Mouse (Mus musculus): ENCODE results near the gene Ndufab1. TPM values are rescaled to one million over a fixed set of nuclear protein-coding genes. Genes with fewer than 3 reads are reported as not detected.
"Not testable (repeated sequence)": the region's sequence is repeated elsewhere in the genome, so short reads cannot be mapped to it uniquely, and the experiment has no call there.

The Ndufab1 gene
- polyA plus RNA-seq (2021), result 328 TPM

DNA sequence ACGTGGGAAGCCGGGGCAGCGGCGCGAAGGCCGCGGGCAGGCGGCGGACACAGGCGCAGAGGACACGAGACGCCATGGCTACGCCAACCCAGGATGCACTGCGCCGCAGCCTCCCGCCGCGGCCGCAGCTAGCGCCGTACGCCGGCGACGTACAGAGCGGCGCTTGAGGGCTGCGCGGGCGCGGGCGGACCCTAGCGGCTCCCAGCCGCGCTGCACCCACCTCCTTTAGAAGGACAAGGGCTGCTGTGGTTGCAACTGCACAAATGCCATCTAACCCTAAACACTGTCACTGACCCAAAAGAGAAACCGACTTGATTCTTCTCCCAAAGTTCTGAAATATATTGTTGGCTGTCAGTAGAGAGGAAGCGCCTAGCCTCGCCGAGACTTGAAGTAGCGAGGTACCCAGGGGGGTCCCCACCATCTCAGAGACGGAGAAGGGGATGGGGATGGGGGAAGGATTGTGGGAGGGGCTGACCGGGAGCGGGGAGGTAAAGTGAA is at the start of gene Ndufab1:
Gene Ndufab1 (minus strand): TSS at position 140 of the 498 bp plus-strand sequence.
- H3K27me3 ChIP-seq, result no peaks in the 10 kb centered on the region
- POLR2A ChIA-PET, result no interaction called here
- peak; percentile 99 for TF ChIP-seq CTCF (IDR thresholded peaks at IDR 0.05)
- in situ Hi-C loops (cut with MboI; ENCODE audit: low pct_unique_long_range_greater_than_20kb), result no loop called here
- DNase-seq (ENCODE audit: low read depth, low spot score), result peak; percentile 28
- CTCF ChIA-PET, result no interaction called here
- peak; percentile 99 for ATAC-seq

DNA sequence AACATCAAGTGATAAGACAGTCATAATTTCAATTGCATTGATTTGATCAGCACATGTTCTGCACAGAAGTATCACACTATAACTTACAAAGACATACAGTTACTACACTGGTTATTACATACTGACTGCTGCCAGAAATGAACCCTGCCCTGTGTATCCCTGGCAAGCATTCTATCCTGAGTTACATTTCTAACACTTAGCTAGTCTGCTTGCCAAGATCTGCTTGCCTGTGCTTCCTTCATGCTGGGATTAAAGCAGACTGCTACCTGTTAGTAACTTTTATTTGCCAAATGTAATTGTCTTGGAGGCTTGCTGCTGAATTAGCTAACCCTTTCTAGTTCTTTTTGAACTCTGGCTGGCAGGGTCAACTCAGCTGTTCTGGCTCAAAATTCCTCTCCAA is 39.3 kb upstream of the Ndufab1 start:
- H3K27me3 ChIP-seq, result no peaks in the 10 kb centered on the region
- no peak for TF ChIP-seq CTCF (IDR thresholded peaks at IDR 0.05)
- ATAC-seq, result no peak
- CTCF ChIA-PET, result no interaction called here
- POLR2A ChIA-PET, result no interaction called here
- in situ Hi-C loops (cut with MboI; ENCODE audit: low pct_unique_long_range_greater_than_20kb), result no loop called here
- DNase-seq (ENCODE audit: low read depth, low spot score), result no peak

DNA sequence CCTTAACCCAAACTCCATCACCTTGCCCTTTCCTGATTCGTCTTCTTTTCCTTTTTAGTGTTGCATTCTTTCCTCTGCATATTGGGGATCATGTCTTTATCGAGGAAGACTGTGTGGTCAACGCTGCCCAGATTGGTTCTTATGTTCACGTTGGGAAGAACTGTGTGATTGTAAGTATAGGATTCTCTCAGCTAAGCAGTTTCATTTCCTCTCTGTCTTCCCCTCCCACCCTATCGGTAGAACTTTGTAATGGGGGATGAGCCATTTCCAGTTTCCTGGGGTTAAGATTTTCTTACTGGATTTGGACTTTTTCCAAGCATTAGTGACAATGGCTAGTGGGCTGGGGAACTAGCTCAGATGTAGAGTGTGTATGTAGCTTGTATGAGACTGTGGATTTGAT is 36.5 kb upstream of the Ndufab1 start:
- H3K27me3 ChIP-seq, result no peaks in the 10 kb centered on the region
- DNase-seq (ENCODE audit: low read depth, low spot score) (no peak), ATAC-seq (no peak)
- in situ Hi-C loops (cut with MboI; ENCODE audit: low pct_unique_long_range_greater_than_20kb), result no loop called here
- CTCF ChIA-PET, result no interaction called here
- TF ChIP-seq CTCF (IDR thresholded peaks at IDR 0.05), result no peak
- POLR2A ChIA-PET, result no interaction called here

DNA sequence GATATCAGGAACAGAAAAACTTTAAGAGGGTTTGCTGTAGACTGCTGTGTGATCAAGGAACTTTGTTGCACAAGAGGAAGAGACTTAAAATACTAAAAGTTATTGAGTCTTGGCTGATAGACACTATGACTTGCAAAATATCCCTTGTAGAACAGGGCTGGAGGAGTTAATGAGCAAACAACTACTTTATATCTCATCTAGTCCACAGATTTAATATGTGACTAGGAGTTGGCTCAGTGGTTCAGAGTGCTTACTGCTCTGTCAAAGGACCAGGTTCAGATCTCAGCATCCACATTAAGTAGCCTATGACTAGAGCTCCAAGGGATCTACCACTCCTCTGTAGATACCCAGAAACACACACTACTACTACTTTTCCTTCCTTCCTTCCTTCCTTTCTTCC is 35.4 kb upstream of the Ndufab1 start:
- in situ Hi-C loops (cut with MboI; ENCODE audit: low pct_unique_long_range_greater_than_20kb), result no loop called here
- ChIA-PET CTCF (no interaction called here), POLR2A (no interaction called here)
- ATAC-seq (no peak), DNase-seq (ENCODE audit: low read depth, low spot score) (no peak)
- H3K27me3 ChIP-seq, result no peaks in the 10 kb centered on the region
- no peak for TF ChIP-seq CTCF (IDR thresholded peaks at IDR 0.05)

DNA sequence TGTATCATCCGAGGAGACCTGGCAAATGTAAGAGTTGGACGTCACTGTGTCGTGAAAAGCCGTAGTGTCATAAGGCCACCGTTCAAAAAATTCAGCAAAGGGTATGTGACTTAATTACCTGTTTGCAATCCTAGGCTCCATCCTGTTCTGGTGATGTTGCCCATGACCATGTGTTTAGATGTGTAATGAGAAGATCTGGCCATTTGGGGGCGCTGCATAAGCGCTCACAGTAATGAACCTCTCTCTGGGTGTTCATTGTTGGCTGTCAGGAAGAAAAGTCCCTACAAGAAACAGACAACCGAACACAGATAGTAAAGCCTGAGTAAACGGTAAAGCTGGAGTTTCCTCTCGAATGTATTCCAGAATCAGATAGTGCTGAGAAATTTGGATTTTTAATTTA is 33.4 kb upstream of the Ndufab1 start:
- in situ Hi-C loops (cut with MboI; ENCODE audit: low pct_unique_long_range_greater_than_20kb), result no loop called here
- TF ChIP-seq CTCF (IDR thresholded peaks at IDR 0.05), result peak; percentile 65
- CTCF ChIA-PET, result no interaction called here

DNA sequence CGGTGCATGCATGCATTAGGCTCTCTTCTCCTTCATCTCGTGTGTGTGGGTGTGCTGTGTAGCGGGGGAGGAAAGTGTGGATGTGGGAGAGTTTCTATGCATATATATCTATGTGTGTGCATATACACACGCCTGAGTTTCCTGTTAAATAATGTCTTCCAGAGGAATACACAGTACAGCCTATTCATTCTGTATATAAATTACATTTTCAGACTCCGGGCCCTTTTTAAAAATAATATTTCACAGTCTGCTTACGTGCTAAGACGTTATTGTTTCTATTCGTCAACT is 31.6 kb upstream of the Ndufab1 start:
- POLR2A ChIA-PET, result interaction anchor here (0.8 kb wide), 1 partner anchor 12 kb away, joined by 3 read pairs; no protein-coding TSS in a partner anchor
- no peaks in the 10 kb centered on the region for H3K27me3 ChIP-seq
- CTCF ChIA-PET, result no interaction called here
- in situ Hi-C loops (cut with MboI; ENCODE audit: low pct_unique_long_range_greater_than_20kb), result no loop called here
- no peak for ATAC-seq
- no peak for TF ChIP-seq CTCF (IDR thresholded peaks at IDR 0.05)
- DNase-seq (ENCODE audit: low read depth, low spot score), result no peak

More for the DNA sequence above, 33.4 kb upstream of the Ndufab1 start:
- DNase-seq (ENCODE audit: low read depth, low spot score) (no peak), ATAC-seq (no peak)
- no peaks in the 10 kb centered on the region for H3K27me3 ChIP-seq
- POLR2A ChIA-PET, result no interaction called here

DNA sequence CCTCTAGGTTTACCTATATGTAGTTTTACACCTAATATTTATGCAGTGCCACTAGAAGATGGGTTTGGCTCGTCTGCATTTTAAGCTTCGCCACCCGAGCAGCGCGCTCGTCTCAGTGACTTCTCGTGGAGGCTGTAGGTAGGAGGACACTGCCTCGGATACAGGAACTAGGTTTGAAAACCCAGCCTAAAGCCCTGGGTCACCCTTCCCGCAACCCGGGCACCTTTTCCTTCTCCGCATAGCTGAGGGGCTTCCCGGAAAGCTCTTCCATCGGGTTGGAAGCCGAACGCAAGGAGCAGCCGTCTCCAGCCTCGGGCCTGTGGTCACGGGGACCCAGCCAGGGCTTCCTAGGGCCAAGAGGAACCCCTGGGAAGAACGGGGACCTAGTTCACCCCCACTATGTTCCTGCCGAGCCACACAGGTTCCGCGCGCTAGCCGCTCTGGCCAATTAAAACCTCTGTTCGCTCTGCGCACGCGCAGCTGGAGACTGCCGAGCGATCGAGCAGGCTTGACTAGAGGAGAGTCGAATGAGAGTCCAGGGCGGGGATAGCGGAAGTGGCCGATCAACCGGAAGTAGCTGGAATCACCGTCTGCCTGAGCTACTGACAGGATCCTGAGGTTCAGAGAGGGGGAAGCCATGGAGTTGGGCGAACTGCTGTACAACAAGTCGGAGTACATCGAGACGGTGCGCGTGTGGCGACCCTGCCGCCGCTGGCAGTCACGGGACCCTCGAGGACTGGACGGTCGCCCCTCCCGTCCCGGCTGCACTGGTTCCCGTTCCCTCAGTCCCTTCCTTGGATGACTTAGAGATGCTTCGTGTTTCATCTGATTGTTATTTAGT is 31.0 kb upstream of the Ndufab1 start, which contains the start of the genes Palb2 and Dctn5:
Gene Palb2 (minus strand): TSS at position 489 of the 841 bp plus-strand sequence.
Gene Dctn5 (plus strand): TSS at position 545 of the 841 bp plus-strand sequence.
- no peaks in the 10 kb centered on the region for H3K27me3 ChIP-seq
- POLR2A ChIA-PET, result no interaction called here
- ATAC-seq (peak; percentile 96), DNase-seq (ENCODE audit: low read depth, low spot score) (peak; percentile 77)
- CTCF ChIA-PET, result no interaction called here
- in situ Hi-C loops (cut with MboI; ENCODE audit: low pct_unique_long_range_greater_than_20kb), result no loop called here
- TF ChIP-seq CTCF (IDR thresholded peaks at IDR 0.05), result no peak

DNA sequence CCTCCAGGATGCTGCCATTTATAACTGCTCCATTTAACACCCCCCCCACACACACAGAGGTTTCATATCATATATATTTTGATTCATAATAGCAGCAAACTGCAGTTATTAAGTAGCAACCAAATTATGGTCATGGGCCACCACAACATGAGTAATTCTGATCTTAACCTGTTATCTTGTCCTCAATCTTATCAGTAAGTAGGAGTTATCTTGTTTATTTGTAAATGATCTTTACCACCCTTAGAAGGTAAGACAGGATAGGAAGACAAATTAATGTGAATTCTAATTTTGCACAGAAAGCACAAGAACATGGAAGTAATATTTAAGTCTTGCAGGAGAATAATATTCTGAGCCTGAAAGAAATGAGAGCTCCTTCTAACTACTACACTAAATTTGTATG is 30.1 kb upstream of the Ndufab1 start:
- ATAC-seq (no peak), DNase-seq (ENCODE audit: low read depth, low spot score) (no peak)
- ChIA-PET CTCF (no interaction called here), POLR2A (no interaction called here)
- H3K27me3 ChIP-seq, result no peaks in the 10 kb centered on the region
- in situ Hi-C loops (cut with MboI; ENCODE audit: low pct_unique_long_range_greater_than_20kb), result no loop called here
- TF ChIP-seq CTCF (IDR thresholded peaks at IDR 0.05), result no peak

DNA sequence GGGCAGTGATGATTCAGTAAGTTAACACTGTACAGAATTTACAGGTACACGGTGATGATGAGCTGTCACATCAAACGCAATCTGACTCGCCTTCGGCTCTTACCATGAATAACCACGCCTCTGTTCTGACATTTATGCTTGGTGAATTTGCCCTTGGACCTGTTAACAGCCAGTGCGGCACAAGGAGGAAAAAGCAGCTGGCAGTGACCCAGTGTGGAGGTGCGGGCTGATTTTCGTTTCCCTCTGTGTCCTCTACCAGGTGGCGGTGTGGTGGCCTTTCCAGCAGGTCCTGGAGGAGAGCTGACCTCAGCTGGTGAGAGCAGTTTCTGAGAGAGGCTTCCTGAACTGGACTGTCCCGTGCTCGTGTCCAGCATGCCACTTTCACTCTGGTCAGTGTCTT is 25.3 kb upstream of the Ndufab1 start:
- CTCF ChIA-PET, result no interaction called here
- no peak for TF ChIP-seq CTCF (IDR thresholded peaks at IDR 0.05)
- H3K27me3 ChIP-seq, result no peaks in the 10 kb centered on the region
- no peak for ATAC-seq
- no peak for DNase-seq (ENCODE audit: low read depth, low spot score)
- POLR2A ChIA-PET, result no interaction called here
- in situ Hi-C loops (cut with MboI; ENCODE audit: low pct_unique_long_range_greater_than_20kb), result no loop called here

DNA sequence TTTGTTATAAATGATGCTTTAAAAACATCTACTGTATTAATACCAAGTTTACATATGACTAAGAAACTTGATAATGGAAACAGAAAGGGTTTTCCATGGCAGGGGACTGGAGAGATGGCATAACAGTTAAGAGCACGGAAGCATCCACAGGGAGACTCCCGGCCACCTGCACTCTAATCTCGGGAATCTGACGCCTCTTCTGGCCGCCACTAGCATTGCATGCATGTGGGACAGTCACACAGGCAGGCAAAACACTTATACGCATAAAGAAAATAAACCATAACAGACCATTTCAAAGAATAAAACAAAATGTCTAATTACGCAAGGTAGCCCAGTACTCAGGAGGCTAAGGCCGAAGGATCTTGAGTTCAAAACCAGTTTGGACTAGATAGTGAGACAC is 23.9 kb upstream of the Ndufab1 start:
- ChIA-PET CTCF (interaction anchor here (2.4 kb wide), 1 partner anchor 12 kb away, joined by 6 read pairs; no protein-coding TSS in a partner anchor), POLR2A (no interaction called here)
- ATAC-seq (no peak), DNase-seq (ENCODE audit: low read depth, low spot score) (no peak)
- TF ChIP-seq CTCF (IDR thresholded peaks at IDR 0.05), result no peak
- in situ Hi-C loops (cut with MboI; ENCODE audit: low pct_unique_long_range_greater_than_20kb), result no loop called here
- H3K27me3 ChIP-seq, result no peaks in the 10 kb centered on the region

DNA sequence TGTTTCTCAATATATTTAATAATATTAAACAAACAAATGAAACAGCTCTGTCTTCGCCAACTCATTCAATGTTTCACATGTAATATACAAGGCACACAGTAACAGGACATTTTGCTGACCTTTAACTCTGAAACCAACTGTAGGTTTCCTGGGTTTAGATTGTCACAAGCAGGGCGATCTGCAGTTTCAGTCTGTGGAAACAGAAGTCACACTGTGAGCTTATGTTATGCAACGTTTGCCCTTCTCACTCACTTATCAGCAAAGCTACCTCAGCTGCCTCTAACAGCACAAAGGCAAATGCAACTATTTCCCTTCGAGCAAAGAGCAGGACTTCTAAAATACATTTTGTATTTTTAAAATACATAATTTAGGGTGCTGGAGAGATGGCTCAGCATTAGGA is 21.8 kb upstream of the Ndufab1 start:
- in situ Hi-C loops (cut with MboI; ENCODE audit: low pct_unique_long_range_greater_than_20kb), result no loop called here
- ATAC-seq (no peak), DNase-seq (ENCODE audit: low read depth, low spot score) (no peak)
- TF ChIP-seq CTCF (IDR thresholded peaks at IDR 0.05), result no peak
- CTCF ChIA-PET, result interaction anchor here (2.4 kb wide), 1 partner anchor 10 kb away, joined by 6 read pairs; no protein-coding TSS in a partner anchor
- no peaks in the 10 kb centered on the region for H3K27me3 ChIP-seq
- POLR2A ChIA-PET, result no interaction called here

DNA sequence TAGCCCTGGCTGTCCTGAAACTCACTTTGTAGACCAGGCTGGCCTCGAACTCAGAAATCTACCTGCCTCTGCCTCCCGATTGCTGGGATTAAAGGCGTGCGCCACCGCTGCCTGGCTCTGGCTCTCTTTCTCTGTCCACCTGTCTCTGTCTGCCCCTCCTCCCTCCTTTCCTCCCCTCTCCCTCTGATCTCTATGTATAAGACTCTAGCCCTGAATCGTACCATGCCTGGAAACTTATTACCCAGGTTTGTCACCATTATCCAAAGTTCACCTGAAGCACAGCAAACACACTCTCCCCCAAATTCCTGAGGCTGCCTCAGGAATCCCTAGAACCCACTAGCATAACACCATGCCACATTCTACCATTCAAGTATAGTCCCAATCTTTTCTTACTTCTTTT is 6.5 kb upstream of the Ndufab1 start:
- TF ChIP-seq CTCF (IDR thresholded peaks at IDR 0.05), result no peak
- no peak for ATAC-seq
- POLR2A ChIA-PET, result no interaction called here
- DNase-seq (ENCODE audit: low read depth, low spot score), result no peak
- CTCF ChIA-PET, result no interaction called here
- in situ Hi-C loops (cut with MboI; ENCODE audit: low pct_unique_long_range_greater_than_20kb), result no loop called here
- H3K27me3 ChIP-seq, result no peaks in the 10 kb centered on the region

DNA sequence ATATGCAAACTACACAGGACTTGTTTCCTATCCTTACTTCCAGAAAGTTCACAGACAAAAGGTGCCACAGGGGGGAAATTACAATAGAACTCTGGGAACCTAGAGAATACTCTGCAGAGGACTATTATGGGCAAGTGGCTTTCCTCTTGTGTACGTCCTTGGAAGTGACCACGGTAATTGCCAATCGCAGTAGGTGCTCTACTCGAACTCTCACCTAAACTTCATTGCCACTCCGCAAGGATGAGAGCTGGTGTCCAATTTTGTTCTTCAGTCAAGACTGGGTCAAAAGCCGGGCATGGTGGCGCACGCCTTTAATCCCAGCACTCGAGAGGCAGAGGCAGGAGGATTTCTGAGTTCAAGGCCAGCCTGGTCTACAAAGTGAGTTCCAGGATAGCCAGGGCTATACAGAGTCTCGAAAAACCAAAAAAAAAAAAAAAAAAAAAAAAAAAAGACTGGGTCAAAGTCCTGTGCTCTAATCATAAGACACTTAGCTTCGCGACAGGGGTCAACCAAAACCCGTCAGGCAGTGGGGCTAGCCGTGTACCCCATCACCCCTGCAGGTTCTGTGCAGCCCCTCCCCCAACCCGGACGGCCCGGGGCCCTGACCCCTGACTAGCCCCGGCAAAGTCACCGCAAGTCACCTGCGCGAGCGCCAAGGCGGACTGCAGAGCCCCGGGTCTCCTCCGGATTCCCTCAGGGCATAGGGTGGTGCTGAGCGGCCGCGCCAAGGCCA is 506 bp downstream of the Ndufab1 start:
- CTCF ChIA-PET, result interaction anchor here (1.2 kb wide), 1 partner anchor 21 kb away, joined by 3 read pairs; no protein-coding TSS in a partner anchor
- peak; percentile 48 for ATAC-seq
- H3K27me3 ChIP-seq; POLR2A ChIA-PET; DNase-seq (ENCODE audit: low read depth, low spot score); in situ Hi-C loops (cut with MboI; ENCODE audit: low pct_unique_long_range_greater_than_20kb): not testable (repeated sequence)
